Mouse (Mus musculus): ENCODE measurements at regions not wholly inside any gene's neighbourhood (a gene's known extent, or its start where the extent isn't known, plus 50 kb on each side); places are given as distances from the start of the nearest gene placed in this dataset.
A peak's percentile ranks its signal among the peaks of the same experiment; 100 is the strongest.

GRCm38 (mm10) chr2:9445826-9446225, 435.2 kb upstream of the 4930412O13Rik start:
- DNase-seq: no peak

GRCm38 (mm10) chr2:9464413-9464812, 416.6 kb upstream of the 4930412O13Rik start:
- DNase-seq: no peak

DNA sequence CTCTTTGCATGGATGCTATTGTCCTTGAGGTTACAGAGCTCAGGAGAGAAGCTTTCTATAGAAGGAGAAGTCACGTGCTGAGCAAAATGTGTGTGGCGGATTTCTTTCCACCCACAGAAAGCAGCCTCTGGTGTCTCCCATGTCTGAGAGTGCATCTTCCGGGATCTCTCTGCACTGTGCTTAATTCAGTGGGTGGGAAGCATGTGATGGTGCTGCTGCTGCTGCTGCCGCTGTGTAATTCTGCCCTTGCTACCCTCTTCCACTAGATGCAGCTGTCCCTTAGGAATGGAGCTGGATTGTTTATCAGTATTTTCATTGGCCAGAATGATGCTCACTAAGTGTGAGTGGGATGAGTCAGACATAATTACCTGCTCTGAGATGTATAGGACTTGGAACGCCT, 416.2 kb upstream of the 4930412O13Rik start:
- no peak for DNase-seq

DNA sequence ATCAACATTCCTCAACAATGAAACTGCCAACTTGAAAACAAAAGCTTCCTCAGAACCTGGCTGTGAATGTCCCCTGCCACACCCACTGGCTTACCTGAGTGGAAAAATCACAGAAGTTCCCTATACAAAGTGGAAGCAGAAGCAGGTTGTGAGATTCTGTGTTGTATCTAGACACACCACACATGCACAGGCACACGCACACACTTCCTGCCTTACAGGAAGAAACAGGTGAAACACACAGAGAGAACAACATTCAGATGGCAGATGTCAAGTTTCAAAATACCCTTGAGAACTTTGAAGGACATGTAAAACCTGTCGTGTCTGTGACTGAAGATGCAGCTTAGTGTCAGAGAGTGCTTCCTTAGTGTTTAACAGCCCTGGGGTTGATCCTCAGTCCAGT, 413.5 kb upstream of the 4930412O13Rik start:
- DNase-seq: no peak

GRCm38 (mm10) chr2:9468651-9469050, 412.4 kb upstream of the 4930412O13Rik start:
- no peak for DNase-seq

DNA sequence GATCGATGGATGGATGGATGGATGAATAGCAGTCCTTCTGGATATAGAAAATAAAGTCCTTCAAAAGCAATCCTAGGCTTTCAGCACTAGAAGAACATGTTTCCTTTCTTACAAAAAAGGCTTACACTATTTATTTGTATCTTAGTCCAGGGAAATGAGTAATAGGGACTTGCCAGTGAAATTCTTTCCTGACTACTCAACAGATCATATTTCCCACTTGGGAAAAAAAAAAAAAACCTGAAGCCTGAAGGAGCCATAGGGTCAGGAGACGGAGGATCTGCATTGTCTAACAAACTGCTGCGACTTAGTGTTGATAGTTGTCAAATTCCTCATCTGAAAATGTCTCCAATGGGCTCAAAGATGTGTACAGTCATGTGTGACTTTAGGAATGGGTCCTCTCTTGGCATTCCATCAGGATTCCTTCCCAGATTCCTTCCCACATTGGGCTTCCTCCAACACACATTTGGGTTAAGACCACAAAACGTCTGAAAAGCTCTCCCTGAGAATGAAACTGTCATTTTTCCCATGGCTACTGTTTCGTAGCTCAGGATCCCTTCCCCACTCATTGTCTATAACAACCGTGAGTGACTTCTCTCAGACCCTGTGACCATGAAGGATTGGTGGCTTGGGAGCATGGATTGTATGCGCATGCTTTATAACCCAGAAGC, 399.2 kb upstream of the 4930412O13Rik start:
- DNase-seq: no peak

DNA sequence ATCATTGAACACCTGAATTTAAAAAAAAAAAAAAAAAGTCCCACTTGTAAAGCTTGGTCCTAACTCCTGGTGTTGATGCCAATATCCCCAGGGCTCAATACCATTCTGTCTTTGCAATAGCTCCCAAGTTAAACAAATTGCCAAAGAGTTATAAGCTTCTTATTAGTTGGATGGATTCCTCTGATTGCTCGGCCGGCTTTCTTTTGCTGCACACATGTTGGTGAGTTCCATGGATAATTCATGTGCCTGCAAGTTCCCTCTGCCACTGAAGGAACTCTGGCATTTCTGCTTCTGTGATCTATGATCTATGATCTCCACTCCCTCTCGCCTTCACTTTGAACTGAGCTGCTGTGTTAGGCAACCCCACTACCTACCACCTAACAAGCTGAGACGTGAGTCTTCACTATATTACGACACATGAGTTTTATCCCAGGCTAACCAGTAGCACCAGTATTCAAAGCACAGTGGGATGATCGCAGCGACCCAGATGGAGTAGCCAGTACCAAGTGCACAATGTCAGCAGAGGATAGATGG, 393.6 kb upstream of the 4930412O13Rik start:
- DNase-seq: no peak

GRCm38 (mm10) chr2:9493606-9494145, 387.4 kb upstream of the 4930412O13Rik start:
- no peak for DNase-seq

DNA sequence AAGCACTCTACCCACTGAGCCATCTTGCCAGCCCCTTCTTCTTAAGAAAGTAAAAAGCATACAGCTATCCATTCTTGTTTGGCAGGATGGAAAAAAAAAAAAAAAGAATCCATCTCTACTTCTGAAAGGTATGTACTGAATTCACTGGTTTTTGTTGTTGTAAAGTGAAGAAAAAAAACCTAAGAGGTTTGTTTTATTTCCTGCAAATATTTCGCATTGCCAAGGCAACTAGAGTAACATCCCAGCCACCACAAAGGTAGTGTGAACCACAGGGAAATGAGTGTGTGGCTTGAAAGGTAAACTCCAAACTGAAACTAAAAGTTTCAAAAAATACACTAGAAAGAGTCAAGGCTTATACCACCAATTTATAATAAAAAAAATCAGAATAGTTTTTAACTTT, 361.0 kb upstream of the 4930412O13Rik start:
- no peak for DNase-seq

DNA sequence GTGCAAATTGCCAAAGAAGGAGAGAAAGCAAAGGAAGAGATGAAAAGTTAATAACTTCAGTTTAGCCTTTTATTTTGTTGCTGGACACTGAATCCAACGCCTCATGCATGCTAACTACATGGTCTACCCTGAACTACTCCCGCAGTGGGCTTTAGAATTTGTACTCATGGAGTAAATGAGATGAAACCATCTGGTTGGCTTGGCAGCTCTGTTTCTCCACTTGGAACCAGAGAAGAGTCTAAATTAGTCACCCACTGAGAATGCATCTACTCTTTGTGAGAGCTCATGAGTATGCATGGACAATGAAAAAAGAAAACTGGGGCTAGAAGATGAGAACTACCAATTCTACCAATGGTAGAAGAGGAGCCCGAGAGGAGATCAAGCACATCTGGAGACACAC, 355.1 kb upstream of the 4930412O13Rik start:
- no peak for DNase-seq

DNA sequence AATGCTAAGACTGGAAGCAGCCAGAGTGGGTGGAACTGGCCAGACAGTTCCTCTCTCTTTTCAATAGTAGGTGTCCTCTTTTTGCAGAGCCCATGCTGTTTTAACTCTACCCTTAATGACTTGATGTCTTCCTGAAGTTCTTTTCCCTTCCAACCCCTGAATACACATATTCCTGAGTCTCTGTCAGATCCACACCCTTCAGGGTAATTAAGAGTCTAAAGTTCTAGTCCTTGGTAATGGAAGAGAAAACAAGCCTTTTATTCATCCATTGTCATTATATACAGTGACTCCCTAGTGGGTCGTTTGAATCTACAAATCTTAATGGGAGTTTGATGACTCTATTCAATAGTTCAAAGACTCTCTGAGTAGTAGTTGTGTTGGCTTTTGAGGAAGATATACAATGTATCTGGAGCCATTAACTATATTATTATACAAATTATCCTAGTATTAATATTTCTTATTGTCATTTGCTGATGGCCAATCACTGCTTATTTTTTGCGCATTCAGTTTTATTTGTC, 345.9 kb upstream of the 4930412O13Rik start:
- DNase-seq: no peak

DNA sequence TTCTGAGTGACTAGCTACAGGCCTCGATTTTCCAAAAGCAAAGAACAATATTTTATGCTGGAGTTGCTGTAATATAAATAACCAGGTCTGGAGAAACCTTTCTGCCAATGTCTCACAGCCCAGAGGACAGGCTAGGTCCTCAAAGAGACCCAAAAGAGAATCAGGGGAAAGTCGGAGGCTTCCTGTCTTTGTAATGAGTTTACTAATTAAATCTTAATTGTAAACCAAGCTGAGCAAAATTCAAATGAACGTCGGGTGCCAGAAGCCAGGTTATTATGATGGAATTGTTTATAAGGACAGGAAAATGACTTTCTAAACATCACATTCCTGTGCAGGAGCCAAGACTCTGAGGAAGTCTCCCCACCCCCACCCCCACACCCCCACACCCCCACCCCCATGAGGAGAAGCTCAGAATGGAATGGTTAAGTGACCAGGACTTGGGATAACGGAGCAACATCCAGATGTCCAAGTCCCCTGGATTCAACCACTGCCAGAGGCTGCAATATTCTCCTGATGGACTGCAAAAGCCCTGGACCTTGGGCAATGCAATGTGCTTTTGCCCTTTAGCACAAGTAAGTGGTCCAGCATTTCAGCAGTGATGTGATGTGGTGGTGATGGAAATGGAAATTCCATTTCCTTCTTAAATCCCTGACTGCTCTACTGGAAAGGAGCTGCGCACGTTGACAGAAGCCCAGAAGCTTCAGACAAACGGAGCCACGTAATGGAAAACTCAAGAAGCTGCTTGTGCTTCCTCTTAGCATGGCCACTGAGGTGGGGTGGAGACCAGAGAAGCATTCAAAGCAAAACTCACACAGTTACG, 333.1 kb upstream of the 4930412O13Rik start:
- DNase-seq: no peak

- no peak for DNase-seq
These were observed 327.7 kb upstream of the 4930412O13Rik start for GRCm38 (mm10) chr2:9553313-9553712.

- no peak for DNase-seq
These were observed 316.5 kb upstream of the 4930412O13Rik start for GRCm38 (mm10) chr2:9564487-9565043.

- no peak for DNase-seq
These were observed 311.8 kb upstream of the 4930412O13Rik start for GRCm38 (mm10) chr2:9569220-9569619.

GRCm38 (mm10) chr2:9574196-9574595, 306.9 kb upstream of the 4930412O13Rik start:
- no peak for DNase-seq

- no peak for DNase-seq
These were observed 306.4 kb upstream of the 4930412O13Rik start for GRCm38 (mm10) chr2:9574651-9575050.

- DNase-seq: no peak
These were observed 303.2 kb upstream of the 4930412O13Rik start for GRCm38 (mm10) chr2:9577868-9578267.

DNA sequence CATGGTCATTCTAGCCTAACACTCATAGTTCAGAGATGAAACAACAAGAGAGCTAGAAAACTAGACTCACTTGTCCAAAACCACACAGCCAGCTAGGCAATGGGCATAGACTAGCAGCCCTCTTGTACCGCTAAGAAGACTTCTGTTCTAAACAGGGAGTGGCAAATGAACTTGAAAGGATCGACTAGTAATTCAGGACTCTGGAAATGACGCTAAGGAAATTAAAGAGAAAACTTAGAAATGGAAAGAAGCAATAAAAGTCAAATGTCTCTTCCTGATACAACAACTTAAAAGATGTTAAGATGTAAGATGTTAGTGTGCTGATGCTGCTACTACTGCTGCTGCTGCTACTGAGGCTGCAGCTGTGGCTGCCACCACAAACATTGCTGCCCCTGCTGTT, 293.7 kb upstream of the 4930412O13Rik start:
- DNase-seq: no peak

- DNase-seq: no peak
These were observed 291.9 kb upstream of the 4930412O13Rik start for GRCm38 (mm10) chr2:9589200-9589599.

GRCm38 (mm10) chr2:9592531-9592930, 288.5 kb upstream of the 4930412O13Rik start:
- no peak for DNase-seq

DNA sequence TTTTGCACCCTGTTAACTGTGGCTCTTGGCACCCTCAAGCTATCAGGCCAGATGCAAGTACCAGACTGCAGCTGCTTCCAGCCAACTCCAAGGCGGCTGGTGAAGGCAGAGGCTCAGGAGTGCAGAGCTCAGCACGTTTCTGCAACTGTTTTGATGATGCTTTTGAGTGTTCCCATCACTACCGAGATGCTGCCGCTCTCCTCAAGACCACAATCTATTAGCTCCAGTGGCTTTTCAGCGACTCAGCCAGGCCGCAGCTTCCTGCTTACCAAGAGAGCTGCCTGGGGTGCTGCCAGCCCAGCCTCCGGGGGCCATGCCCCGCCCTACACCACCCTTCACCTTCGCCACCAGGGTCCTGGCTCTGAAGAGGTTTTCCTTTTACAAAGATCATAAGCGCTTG, 287.1 kb upstream of the 4930412O13Rik start:
- DNase-seq: peak; percentile 21 to 31

DNA sequence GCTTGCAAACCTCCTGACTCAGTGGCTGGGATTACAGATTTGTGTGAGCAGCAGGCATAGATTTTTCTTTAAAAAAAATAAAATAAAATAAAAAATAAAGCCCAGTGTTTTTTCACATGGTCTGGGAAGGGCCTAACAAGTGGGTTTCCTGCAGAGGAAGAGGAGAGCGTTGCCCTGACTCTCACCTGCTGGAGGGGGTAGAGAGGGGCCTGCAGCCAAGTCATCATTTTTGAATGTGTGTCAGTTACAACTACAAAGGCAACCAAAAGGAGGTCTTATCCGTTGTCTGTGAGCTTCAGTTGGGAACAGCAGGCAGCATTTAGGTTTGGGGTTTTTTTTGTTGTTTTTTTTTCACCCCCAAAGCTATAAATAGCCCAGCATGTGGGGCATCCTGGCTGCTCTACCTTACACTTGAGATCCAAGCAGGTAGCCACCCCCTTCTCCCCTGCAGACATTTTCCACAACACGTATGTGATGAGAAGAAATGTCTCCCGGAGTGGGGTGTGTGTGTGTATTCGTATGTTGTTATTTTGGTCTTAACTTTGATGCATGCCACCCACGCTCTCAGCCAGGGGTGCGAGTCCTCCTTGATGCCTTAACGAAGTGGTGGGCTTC, 285.7 kb upstream of the 4930412O13Rik start:
- no peak for DNase-seq

Data from spleen, adult 18-20 months (tissue).